Mouse (Mus musculus) spleen, adult 2 months (tissue): ENCODE data around the gene Cfap221.

Experiments used
- CTCF ChIP-seq: fragments of 200-500 bp; IDR thresholded peaks from 2 replicates; pipeline ENCODE4 v1.5.1; 2011; ENCODE audit warnings: mild to moderate bottlenecking, inconsistent platforms; ENCODE audit not compliant: insufficient read depth, insufficient read length, insufficient replicate concordance; ENCODE audit errors: extremely low read depth
- POLR2A ChIP-seq: fragments of 200-500 bp; IDR thresholded peaks from 2 replicates; pipeline ENCODE4 v1.6.1; 2011; ENCODE audit warnings: low read depth, low read length, inconsistent platforms

DNA sequence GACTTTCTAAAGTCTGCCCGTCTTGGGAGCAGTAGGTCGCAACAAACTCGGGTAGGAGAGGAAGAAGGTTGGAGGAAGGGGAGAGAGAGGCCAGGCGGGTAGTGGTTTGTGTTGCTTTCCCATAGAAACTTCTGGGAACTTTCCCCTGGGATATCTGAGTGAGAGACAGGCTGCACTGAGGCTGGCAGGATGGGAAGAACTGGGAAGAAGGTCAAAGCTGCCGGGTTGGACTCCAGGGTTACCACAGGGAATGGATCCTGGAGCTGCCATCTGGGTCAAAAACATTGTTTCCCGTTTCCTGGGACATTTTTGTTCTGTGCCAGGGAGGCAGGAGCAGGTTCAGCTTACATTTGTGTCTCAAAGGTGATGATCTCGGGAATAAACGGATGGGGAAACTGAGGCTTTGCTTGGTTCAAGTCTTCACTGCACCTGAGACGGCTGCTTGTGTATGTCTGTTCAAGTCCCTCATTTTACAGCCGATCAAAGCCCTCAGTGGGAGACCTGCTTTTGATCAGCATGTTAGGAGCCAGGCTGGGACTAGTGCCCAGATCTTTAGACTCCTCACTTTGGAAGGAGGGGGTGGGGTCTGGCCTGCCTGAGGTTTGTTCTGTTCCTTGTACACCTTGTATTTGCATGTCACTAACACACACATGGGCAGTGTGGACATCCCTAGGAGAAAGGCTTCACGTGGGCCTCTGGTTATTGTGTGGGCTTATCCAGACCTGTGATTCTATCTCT, 11.0 kb upstream of the Cfap221 start:
- TF ChIP-seq CTCF (no peak), POLR2A (no peak)
